Mouse (Mus musculus) liver, adult 2 months (tissue): Measurements from ENCODE around the gene Pip4k2b. TPM values are rescaled to one million over a fixed set of nuclear protein-coding genes. Genes with fewer than 3 reads are reported as not detected.

ENCODE experiments used
- DNase-seq: peaks from one replicate; pipeline ENCODE4 v3.0.0-alpha.2; 2011; ENCODE audit warnings: low read depth, low spot score; ENCODE audit errors: extremely low read depth
- H3K27ac ChIP-seq: fragments of 200-500 bp; replicated peaks from 2 replicates; pipeline ENCODE4 v1.5.1; 2012; ENCODE audit warnings: low read depth, mild to moderate bottlenecking, control low read depth, inconsistent platforms, low read length; ENCODE audit not compliant: insufficient read depth
- H3K27me3 ChIP-seq: fragments of 200-500 bp; 2 replicates; pipeline ENCODE4 v1.6.1; 2012; ENCODE audit warnings: mild to moderate bottlenecking, moderate library complexity, low read length, inconsistent platforms; ENCODE audit not compliant: control insufficient read depth, insufficient read depth
- H3K36me3 ChIP-seq: fragments of 200-500 bp; 2 replicates; pipeline ENCODE4 v1.6.1; 2012; ENCODE audit warnings: low read length, inconsistent platforms; ENCODE audit not compliant: control insufficient read depth, insufficient read depth
- H3K4me1 ChIP-seq: fragments of 200-500 bp; 2 replicates; pipeline ENCODE4 v1.6.1; 2011; ENCODE audit warnings: low read length; ENCODE audit not compliant: control insufficient read depth, insufficient read depth
- H3K4me3 ChIP-seq: fragments of 200-500 bp; 2 replicates; pipeline ENCODE4 v1.5.1; 2011; ENCODE audit warnings: low read depth, mild to moderate bottlenecking, control low read depth, low read length, moderate library complexity; ENCODE audit not compliant: insufficient read depth
- H3K79me2 ChIP-seq: fragments of 200-500 bp; 2 replicates; pipeline ENCODE4 v1.6.1; 2012; ENCODE audit warnings: inconsistent platforms, mild to moderate bottlenecking, low read length, moderate library complexity; ENCODE audit not compliant: control insufficient read depth, insufficient read depth
- H3K9ac ChIP-seq: fragments of 200-500 bp; 2 replicates; pipeline ENCODE4 v1.6.1; 2012; ENCODE audit warnings: low read depth, mild to moderate bottlenecking, control low read depth, inconsistent platforms, low read length
- CTCF ChIP-seq: fragments of 200-500 bp; IDR thresholded peaks from 2 replicates; pipeline ENCODE4 v1.5.1; 2011; ENCODE audit warnings: low read depth, low read length, control low read depth
- POLR2A ChIP-seq: fragments of 200-500 bp; IDR thresholded peaks from 2 replicates; pipeline ENCODE4 v1.6.1; 2011; ENCODE audit warnings: low read length, control low read depth; ENCODE audit not compliant: insufficient read depth; ENCODE audit errors: extremely low read depth
- WGBS: fragments of 180-500 bp; shearing (Covaris S2); methylation state at CpG from one replicate; pipeline ENCODE4 v1.1.7; 2018; 5-methylcytosine and 5-hydroxymethylcytosine counted together
- polyA plus RNA-seq: library from polyadenylated mRNA; depleted of rRNA; stranded (reverse); fragments of >200 nt; gene quantifications from 2 replicates; pipeline ENCODE4 v1.2.3, GENCODE M21; 2012
- total RNA-seq: library from RNA; depleted of rRNA; stranded (reverse); fragments of >200 nt; gene quantifications from 2 replicates; pipeline ENCODE4 v1.2.3, GENCODE M21; 2014

Pip4k2b gene
- total and polyA plus RNA-seq, 2 experiments, result 4.1 to 10.8 TPM

DNA sequence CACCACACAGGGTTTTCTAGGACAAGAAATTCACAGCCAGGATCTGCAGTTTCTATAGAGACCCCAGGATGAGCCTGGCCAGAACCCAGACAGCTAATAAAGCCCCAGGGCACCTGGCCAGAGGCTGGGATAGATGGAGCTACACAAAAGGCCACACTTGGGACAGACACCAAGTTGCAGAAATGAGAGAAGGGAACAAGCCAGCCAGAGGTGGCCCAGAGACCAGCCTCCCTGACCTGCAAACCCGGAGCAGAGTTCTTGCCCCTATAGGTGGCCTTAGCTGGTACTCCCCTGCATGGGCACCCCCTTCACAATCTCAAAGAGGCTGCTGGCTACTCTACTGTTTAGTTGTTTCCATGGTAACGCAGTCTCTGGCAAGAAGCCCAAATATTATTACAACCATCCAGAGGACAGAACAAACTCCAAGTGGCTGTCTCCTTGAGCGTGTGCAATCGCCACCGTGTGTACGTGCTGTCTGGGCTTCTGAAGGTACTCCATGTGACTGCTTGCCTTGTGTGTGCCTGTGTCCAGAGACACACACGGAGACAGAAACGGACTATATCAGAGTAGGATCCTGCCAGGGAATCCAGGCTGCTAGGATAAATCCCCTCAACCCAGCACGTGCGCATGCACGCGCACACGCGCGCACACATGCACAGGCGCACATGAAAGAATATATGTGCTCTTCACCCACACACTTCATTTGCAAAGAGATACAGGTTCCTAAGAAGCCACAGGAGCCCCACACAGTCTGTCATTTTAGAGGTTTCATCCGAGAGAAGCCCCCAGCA lies 49.4 kb downstream of the Pip4k2b start:
- Histone ChIP-seq H3K27me3 (no peaks in the 10 kb centered on the region), H3K4me3 (no peak overlapping the region), H3K4me1 (peaks cover 2% of the 10 kb centered on the region; the same call in 1 of the 2 replicates), H3K9ac (no peak overlapping the region), H3K36me3 (no peaks in the 10 kb centered on the region), H3K27ac (no peak overlapping the region), H3K79me2 (no peaks in the 10 kb centered on the region)
- WGBS, result 60% methylated on average over 17 of the region's 17 CpGs
- TF ChIP-seq POLR2A (no peak), CTCF (no peak)
- DNase-seq, result peak; percentile 39

DNA sequence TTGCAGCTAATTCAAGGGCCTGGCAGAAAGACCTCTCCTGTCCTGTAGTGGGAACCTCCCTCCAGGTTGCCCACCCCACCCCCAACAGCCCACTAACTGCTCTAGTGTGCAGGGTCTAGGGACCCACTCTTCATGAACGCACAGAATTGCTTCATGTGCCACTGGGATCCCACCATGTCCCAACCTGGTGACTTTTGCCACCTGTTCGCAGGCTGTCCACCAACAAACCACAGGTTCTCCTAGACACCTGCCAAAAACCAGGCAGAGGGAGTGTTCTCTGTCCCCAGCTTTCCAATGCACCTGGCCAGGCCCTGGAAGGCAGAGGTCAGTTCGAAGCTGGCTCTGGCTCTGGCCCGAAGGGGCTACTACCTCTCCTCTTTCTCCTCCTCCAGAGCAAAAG lies 50.1 kb downstream of the Pip4k2b start:
- Histone ChIP-seq H3K27ac (no peak overlapping the region), H3K9ac (no peak overlapping the region), H3K4me3 (no peak overlapping the region), H3K79me2 (no peaks in the 10 kb centered on the region), H3K36me3 (no peaks in the 10 kb centered on the region), H3K27me3 (no peaks in the 10 kb centered on the region), H3K4me1 (peaks cover 2% of the 10 kb centered on the region; the same call in 1 of the 2 replicates)
- TF ChIP-seq POLR2A, result no peak
- no peak for TF ChIP-seq CTCF
- DNase-seq, result no peak
- 59% methylated on average over 4 of the region's 4 CpGs for WGBS

DNA sequence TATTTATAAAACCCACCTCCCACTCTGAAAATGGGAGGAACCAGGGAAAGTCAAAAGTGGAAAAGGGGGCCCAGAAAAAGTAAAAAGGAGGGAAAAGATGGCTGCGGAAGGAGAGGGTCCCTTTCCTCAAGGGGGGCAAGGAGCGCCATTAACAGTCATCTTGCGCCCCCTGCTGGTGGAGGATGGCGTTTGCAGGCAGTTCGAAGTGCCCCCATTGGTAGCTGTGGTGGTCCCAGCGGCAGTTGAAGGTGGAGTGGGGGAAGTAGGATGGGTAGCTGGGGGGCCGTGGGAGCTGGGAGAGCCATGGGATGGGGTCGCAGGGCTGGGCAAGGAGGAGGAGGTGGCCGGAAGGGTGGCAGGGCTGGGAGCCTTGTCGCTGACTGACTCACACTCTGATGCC lies 54.6 kb downstream of the Pip4k2b start:
- Histone ChIP-seq H3K79me2 (no peaks in the 10 kb centered on the region; the same call in 1 of the 2 replicates), H3K9ac (no peak overlapping the region), H3K36me3 (no peaks in the 10 kb centered on the region), H3K4me1 (peaks cover 9% of the 10 kb centered on the region), H3K27me3 (no peaks in the 10 kb centered on the region), H3K27ac (no peak overlapping the region), H3K4me3 (no peak overlapping the region)
- TF ChIP-seq POLR2A, result no peak
- TF ChIP-seq CTCF, result peak; percentile 90
- DNase-seq, result no peak
- 45% methylated on average over 10 of the region's 10 CpGs for WGBS

DNA sequence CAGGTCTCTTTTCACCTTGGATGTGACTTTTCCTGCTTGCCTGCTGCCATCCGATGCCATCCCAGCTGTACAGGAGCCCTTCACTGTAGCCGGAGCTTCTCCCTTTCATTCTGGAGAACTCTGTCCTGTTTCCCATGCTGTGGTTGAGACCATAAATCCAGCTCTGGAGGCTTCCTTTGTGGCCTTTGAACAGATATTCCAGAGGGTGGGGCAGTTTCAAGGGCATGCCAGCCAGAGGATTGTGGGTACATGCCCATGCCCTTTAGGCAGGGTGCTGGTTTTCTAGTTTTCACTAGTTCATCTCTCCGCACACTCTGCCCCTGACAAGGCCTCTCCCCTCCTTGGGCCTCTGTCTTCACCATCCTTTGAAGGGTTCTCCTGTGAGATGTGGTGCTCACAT lies 57.4 kb downstream of the Pip4k2b start:
- Histone ChIP-seq H3K9ac (peak overlapping the region; percentile 60), H3K27me3 (no peaks in the 10 kb centered on the region), H3K36me3 (no peaks in the 10 kb centered on the region), H3K4me1 (peaks cover 9% of the 10 kb centered on the region), H3K27ac (peak overlapping the region; percentile 81), H3K4me3 (peak overlapping the region; percentile 67), H3K79me2 (no peaks in the 10 kb centered on the region; the same call in 1 of the 2 replicates)
- TF ChIP-seq CTCF (no peak), POLR2A (0 out of 2 replicates have a peak, but pooled peaks have one; percentile 17)
- DNase-seq, result peak; percentile 74
- WGBS, result 46% methylated on average over 3 of the region's 3 CpGs

DNA sequence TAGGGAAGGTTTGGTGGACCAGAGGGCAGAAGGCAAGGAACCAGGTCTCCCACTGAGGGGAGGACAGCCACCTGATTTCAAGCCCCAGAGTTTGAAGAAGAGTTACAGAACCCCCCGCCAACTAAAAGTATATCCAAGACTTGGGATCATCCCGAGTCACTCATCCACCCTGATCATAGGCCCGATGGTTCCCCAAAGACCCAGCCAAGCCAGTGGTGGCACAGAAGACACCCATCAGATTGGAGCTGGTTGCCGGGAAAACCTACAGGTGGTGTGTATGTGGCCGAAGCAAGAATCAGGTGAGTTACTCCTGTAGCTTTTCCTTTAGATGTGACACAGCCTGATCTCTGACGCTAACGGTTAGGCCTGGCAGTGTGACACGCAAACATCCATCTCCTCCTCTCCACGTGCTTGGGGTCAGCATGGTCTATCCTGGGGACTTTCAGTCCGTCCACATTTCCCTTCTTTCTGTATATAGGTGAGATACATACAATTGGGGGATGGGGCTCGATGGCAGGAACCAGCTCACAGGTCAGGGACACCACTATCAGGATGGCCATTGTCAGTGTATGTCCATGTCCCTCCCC lies 58.1 kb downstream of the Pip4k2b start:
- Histone ChIP-seq H3K27me3 (no peaks in the 10 kb centered on the region), H3K4me3 (peak overlapping the region; percentile 67), H3K79me2 (no peaks in the 10 kb centered on the region; the same call in 1 of the 2 replicates), H3K27ac (peak overlapping the region; percentile 81), H3K9ac (peak overlapping the region; percentile 60), H3K36me3 (no peaks in the 10 kb centered on the region), H3K4me1 (peaks cover 9% of the 10 kb centered on the region)
- TF ChIP-seq POLR2A (no peak), CTCF (no peak)
- DNase-seq, result peak; percentile 40
- 26% methylated on average over 11 of the region's 11 CpGs for WGBS
